Comparison of ENCODE assay signal across 10 mouse cellular contexts in the genomic region with DNA sequence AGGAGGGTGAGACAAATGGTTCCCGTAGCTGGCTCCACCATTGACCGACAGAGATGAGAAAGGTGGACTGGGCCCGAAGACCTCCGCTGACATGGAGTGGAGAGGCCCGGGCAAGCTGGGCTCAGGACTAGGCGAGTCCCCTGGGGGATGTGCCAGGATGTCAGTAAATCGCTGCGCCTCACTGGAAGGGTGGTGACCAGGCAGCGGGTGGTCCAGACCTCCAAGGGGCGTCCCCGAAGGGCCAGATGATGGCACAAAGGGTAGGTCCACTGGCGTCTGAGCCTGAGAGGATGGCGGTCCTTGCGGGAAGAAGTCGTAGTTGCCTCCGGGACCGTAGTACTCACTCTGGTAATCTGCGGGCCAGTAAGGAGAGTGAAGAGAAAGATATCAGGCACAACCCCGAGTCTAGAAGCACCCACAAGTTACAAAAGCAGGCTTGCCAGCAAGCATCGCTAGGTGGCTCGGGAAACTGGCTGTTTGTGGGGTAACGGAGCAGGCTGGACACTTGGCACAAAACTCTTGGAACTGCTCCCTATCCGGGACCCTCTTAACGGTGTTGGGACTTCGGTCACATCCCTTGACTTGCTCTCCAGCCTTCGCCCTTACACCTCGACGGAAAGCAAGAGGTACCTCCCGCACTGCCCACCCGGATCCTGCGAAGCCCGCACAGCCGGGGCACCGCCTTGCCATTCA. TPM values are rescaled to one million over a fixed set of nuclear protein-coding genes. Genes with fewer than 3 reads are reported as not detected.
DNase-seq lines count a peak whose midpoint lies in the region; ATAC-seq and TF ChIP-seq lines count a peak whose summit lies in the region.
"Had no signal": no experiment of that assay in that cellular context is flagged by ENCODE, and none has a peak within 500 bp of the region (broad histone marks: within the 10 kb centered on the region; RNA-seq: fewer than 3 reads in every experiment).

No protein-coding gene starts in this region.

- no peaks in the 10 kb centered on the region for H3K9me3 ChIP-seq in kidney, postnatal 0 days (replicated peaks; ENCODE audit: low read length)
- H3K9me3 ChIP-seq in forebrain, embryonic 13.5 days (replicated peaks) = no peaks in the 10 kb centered on the region
- peaks cover 8% of the 10 kb centered on the region; the same call in 1 of the 2 replicates for H3K9me3 ChIP-seq in limb, embryonic 12.5 days

- peak overlapping the region; percentile 63 for H3K4me2 ChIP-seq in kidney, postnatal 0 days (ENCODE audit: low read length)
- H3K4me2 ChIP-seq in forebrain, embryonic 13.5 days = peak overlapping the region; percentile 70
- H3K4me2 ChIP-seq in limb, embryonic 12.5 days = no peak overlapping the region

- H3K4me3 ChIP-seq in kidney, postnatal 0 days (replicated peaks; ENCODE audit: low read depth, low read length) = peak overlapping the region; percentile 58
- H3K4me3 ChIP-seq in forebrain, embryonic 13.5 days = peak overlapping the region; percentile 19
- peak overlapping the region; percentile 18 for H3K4me3 ChIP-seq in limb, embryonic 12.5 days (replicated peaks)

- no peaks in the 10 kb centered on the region for H3K36me3 ChIP-seq in kidney, postnatal 0 days (ENCODE audit: insufficient read depth, low read length)
- no peaks in the 10 kb centered on the region for H3K36me3 ChIP-seq in forebrain, embryonic 13.5 days (ENCODE audit: poor library complexity, severe bottlenecking)
- no peaks in the 10 kb centered on the region for H3K36me3 ChIP-seq in limb, embryonic 12.5 days

- WGBS in kidney, postnatal 0 days = 6% methylated on average over 34 of the region's 34 CpGs
- 3% methylated on average over 34 of the region's 34 CpGs for WGBS in forebrain, embryonic 13.5 days
- 9% methylated on average over 34 of the region's 34 CpGs for WGBS in limb, embryonic 12.5 days

- peak overlapping the region; percentile 36; the same call in 1 of the 2 replicates for H3K9ac ChIP-seq in kidney, postnatal 0 days (ENCODE audit: low read depth, low read length)
- H3K9ac ChIP-seq in forebrain, embryonic 13.5 days = 0 out of 2 replicates have a peak overlapping the region, but pooled peaks have one; percentile 7
- H3K9ac ChIP-seq in limb, embryonic 12.5 days (replicated peaks) = no peak overlapping the region

- no peak for DNase-seq in kidney, postnatal 0 days (ENCODE audit: low spot score)
- no peak for DNase-seq in kidney, postnatal 25 days
- peak; percentile 41 for DNase-seq in testis, postnatal 10 days (ENCODE audit: low spot score)
- DNase-seq in left cerebral cortex, postnatal 4 days = no peak
- DNase-seq in urinary bladder, postnatal 10 days (ENCODE audit: low spot score) = no peak
- DNase-seq: layer of hippocampus, adult 9-11 months had no signal

- intact Hi-C loops in left cerebral cortex, postnatal 4 days (cut with DNase I) = loop anchor here (10.0 kb wide), 2 partner anchors 125 to 275 kb away; no protein-coding TSS in a partner anchor

- ATAC-seq in kidney, postnatal 0 days (replicated peaks; ENCODE audit: low FRiP score, low read depth) = no peak
- ATAC-seq in forebrain, embryonic 13.5 days = no peak
- no peak for ATAC-seq in limb, embryonic 12.5 days (ENCODE audit: insufficient number of reproducible peaks, insufficient read depth, low FRiP score, low TSS enrichment, low read depth)

- TF ChIP-seq CTCF in kidney, postnatal 0 days (IDR thresholded peaks at IDR 0.05; ENCODE audit: low read depth) = no peak

- 0 out of 2 replicates have a peak, but pooled peaks cover under 1% of the 10 kb centered on the region for H3K4me1 ChIP-seq in kidney, postnatal 0 days (replicated peaks; ENCODE audit: insufficient read depth, low read length)
- H3K4me1 ChIP-seq in forebrain, embryonic 13.5 days = peaks cover 20% of the 10 kb centered on the region
- peaks cover 27% of the 10 kb centered on the region for H3K4me1 ChIP-seq in limb, embryonic 12.5 days (replicated peaks)

- no peak overlapping the region for H3K27ac ChIP-seq in kidney, postnatal 0 days
- H3K27ac ChIP-seq in forebrain, embryonic 13.5 days = no peak overlapping the region
- no peak overlapping the region for H3K27ac ChIP-seq in limb, embryonic 12.5 days

- H3K27me3 ChIP-seq in kidney, postnatal 0 days (ENCODE audit: insufficient read depth, low read length) = peaks cover 48% of the 10 kb centered on the region
- peaks cover 96% of the 10 kb centered on the region for H3K27me3 ChIP-seq in forebrain, embryonic 13.5 days
- peaks cover 94% of the 10 kb centered on the region for H3K27me3 ChIP-seq in limb, embryonic 12.5 days

RNA-seq across cellular contexts. Expression of a gene that starts 5.6 kb away (rescaled TPM):
- 25.3 and 28.9 TPM in 2 replicates for polyA plus RNA-seq in kidney, postnatal 0 days (2015; fragmentation: Nextera tagmentation; extraction: Ambion mirVana)
- 7.6 and 8.2 TPM in 2 replicates for polyA plus RNA-seq in forebrain, embryonic 13.5 days (2015; fragmentation: Nextera tagmentation; extraction: Ambion mirVana)
- 0.09 TPM in 1 of 2 replicates, not detected in the other for polyA plus RNA-seq in limb, embryonic 12.5 days (2016; fragmentation: Nextera tagmentation; extraction: Ambion mirVana)
- total RNA-seq in left cerebral cortex, postnatal 4 days (2021) = 1 to 10 TPM; 1.5 to 1.6 TPM
- total RNA-seq: gastrocnemius, adult 18-20 months had no signal
- polyA plus RNA-seq: lung, embryonic 16.5 days had no signal

RNA-seq across cellular contexts. Expression of a gene that starts 6.4 kb away (rescaled TPM):
- polyA plus RNA-seq in kidney, postnatal 0 days (2015; fragmentation: Nextera tagmentation; extraction: Ambion mirVana) = 40.7 and 45.0 TPM in 2 replicates
- polyA plus RNA-seq in forebrain, embryonic 13.5 days (2015; fragmentation: Nextera tagmentation; extraction: Ambion mirVana) = 51.4 and 53.4 TPM in 2 replicates
- 46.7 and 54.5 TPM in 2 replicates for polyA plus RNA-seq in limb, embryonic 12.5 days (2016; fragmentation: Nextera tagmentation; extraction: Ambion mirVana)
- total RNA-seq in left cerebral cortex, postnatal 4 days (2021) = 10 to 100 TPM; 28.1 to 29.7 TPM
